Mouse (Mus musculus): ENCODE data around the gene Nmnat1. TPM values are rescaled to one million over a fixed set of nuclear protein-coding genes. Genes with fewer than 3 reads are reported as not detected.

Gene Nmnat1
- total and polyA plus RNA-seq, 3 experiments, result 19.8 to 22.3 TPM; not detected in 1

- TF ChIP-seq POLR2AphosphoS5 (IDR thresholded peaks at IDR 0.05; ENCODE audit: borderline replicate concordance, low read depth, low read length), result no peak
- no peak for TF ChIP-seq TAL1 (IDR thresholded peaks at IDR 0.05; ENCODE audit: low read length)
- no peak for TF ChIP-seq RCOR1 (IDR thresholded peaks at IDR 0.05; ENCODE audit: low read depth, low read length)
- no peak; a peak in 1 of 4 replicates for TF ChIP-seq POLR2A (IDR thresholded peaks at IDR 0.05; ENCODE audit: control insufficient read depth in 1 of 2, insufficient read depth in 1 of 2, low read depth in 1 of 2, low read length in 2 of 2, poor library complexity in 1 of 2)
- no peak for TF ChIP-seq MYB (IDR thresholded peaks at IDR 0.05; ENCODE audit: low read depth, low read length)
- TF ChIP-seq CHD1 (IDR thresholded peaks at IDR 0.05; ENCODE audit: low read depth, low read length), result no peak
- peak; percentile 83; the same call in 1 of the 2 replicates for TF ChIP-seq UBTF (IDR thresholded peaks at IDR 0.05; ENCODE audit: borderline replicate concordance, insufficient read depth, low read depth, low read length)
- TF ChIP-seq SIN3A (IDR thresholded peaks at IDR 0.05; ENCODE audit: low read length), result no peak
- TF ChIP-seq ZMIZ1 (IDR thresholded peaks at IDR 0.05; ENCODE audit: low read depth, low read length), result peak; percentile 52; the same call in 1 of the 2 replicates
- no peak for TF ChIP-seq CHD2 (IDR thresholded peaks at IDR 0.05; ENCODE audit: low read length)
These were observed 32.9 kb upstream of the Nmnat1 start, which contains the start of gene Ctnnbip1 (continued) for GRCm38 (mm10) chr4:149517868-149518340.

GRCm38 (mm10) chr4:149515706-149516105 lies 30.7 kb upstream of the Nmnat1 start:
- no peak overlapping the region for H3K9ac ChIP-seq (ENCODE audit: control insufficient read depth, low read depth, low read length, poor library complexity, severe bottlenecking)
- H3K36me3 ChIP-seq (ENCODE audit: control insufficient read depth in 1 of 2, insufficient read depth in 2 of 2, low read length in 2 of 2), result peaks cover 0 to 7% of the 10 kb centered on the region in 2 experiments; a peak in 2 of 4 replicates
- no peak for TF ChIP-seq BHLHE40 (IDR thresholded peaks at IDR 0.05; ENCODE audit: borderline replicate concordance, low read depth, low read length)
- TF ChIP-seq E2F4 (IDR thresholded peaks at IDR 0.05; ENCODE audit: borderline replicate concordance, low read depth, low read length), result no peak
- TF ChIP-seq CTCF (IDR thresholded peaks at IDR 0.05 in 2 of 3, conservative IDR thresholded peaks at IDR 0.05 in 1 of 3; ENCODE audit: control insufficient read depth in 1 of 3, insufficient read depth in 1 of 3, low read depth in 2 of 3, low read length in 3 of 3, poor library complexity in 1 of 3, severe bottlenecking in 1 of 3), result no peak
- no peak for TF ChIP-seq KAT2A (conservative IDR thresholded peaks at IDR 0.05; ENCODE audit: low read depth, low read length)
- no peak for TF ChIP-seq UBTF (IDR thresholded peaks at IDR 0.05; ENCODE audit: borderline replicate concordance, insufficient read depth, low read depth, low read length)
- TF ChIP-seq GATA1 (IDR thresholded peaks at IDR 0.05; ENCODE audit: low read depth, low read length), result no peak
- no peak for TF ChIP-seq MYC (IDR thresholded peaks at IDR 0.05; ENCODE audit: low read depth, low read length)
- no peak for TF ChIP-seq JUND (IDR thresholded peaks at IDR 0.05; ENCODE audit: low read depth, low read length)
- no peak for TF ChIP-seq CHD2 (IDR thresholded peaks at IDR 0.05; ENCODE audit: low read length)
- no peak for TF ChIP-seq TAL1 (IDR thresholded peaks at IDR 0.05; ENCODE audit: low read length)
- no peak for DNase-seq (ENCODE audit: low read depth, low spot score)
- no peak overlapping the region for H3K4me3 ChIP-seq (ENCODE audit: control insufficient read depth in 1 of 2, insufficient read depth in 1 of 2, low read depth in 2 of 2, low read length in 2 of 2)
- no peaks in the 10 kb centered on the region for H3K27me3 ChIP-seq (ENCODE audit: control insufficient read depth in 1 of 2, insufficient read depth in 2 of 2, low read length in 2 of 2)
- H3K79me2 ChIP-seq (ENCODE audit: control insufficient read depth, insufficient read depth, low read length, poor library complexity), result peaks cover 1% of the 10 kb centered on the region; the same call in 1 of the 2 replicates
- no peak overlapping the region for H3K27ac ChIP-seq (ENCODE audit: control insufficient read depth, low read depth, low read length)
- peaks cover 2 to 11% of the 10 kb centered on the region in 2 experiments; a peak in 3 of 4 replicates for H3K4me1 ChIP-seq (ENCODE audit: control insufficient read depth in 1 of 2, insufficient read depth in 2 of 2, low read length in 2 of 2)
- H3K9me3 ChIP-seq (replicated peaks; ENCODE audit: insufficient read depth, low read length), result no peaks in the 10 kb centered on the region

- H3K9me3 ChIP-seq (replicated peaks; ENCODE audit: insufficient read depth, low read length), result no peaks in the 10 kb centered on the region
- no peaks in the 10 kb centered on the region for H3K79me2 ChIP-seq (ENCODE audit: control insufficient read depth, insufficient read depth, low read length, poor library complexity)
- TF ChIP-seq RAD21 (IDR thresholded peaks at IDR 0.05; ENCODE audit: low read depth, low read length), result no peak
- no peak for TF ChIP-seq MAX (IDR thresholded peaks at IDR 0.05; ENCODE audit: low read length)
- no peak for TF ChIP-seq POLR2AphosphoS5 (IDR thresholded peaks at IDR 0.05; ENCODE audit: borderline replicate concordance, low read depth, low read length)
- TF ChIP-seq NRF1 (IDR thresholded peaks at IDR 0.05; ENCODE audit: insufficient read depth, low read depth, low read length, poor library complexity, severe bottlenecking), result no peak
- no peak for TF ChIP-seq E2F4 (IDR thresholded peaks at IDR 0.05; ENCODE audit: borderline replicate concordance, low read depth, low read length)
- TF ChIP-seq MXI1 (IDR thresholded peaks at IDR 0.05; ENCODE audit: low read depth, low read length), result no peak
- no peak for TF ChIP-seq BHLHE40 (IDR thresholded peaks at IDR 0.05; ENCODE audit: borderline replicate concordance, low read depth, low read length)
- no peak for TF ChIP-seq GATA1 (IDR thresholded peaks at IDR 0.05; ENCODE audit: low read depth, low read length)
- no peak for TF ChIP-seq ZKSCAN1 (IDR thresholded peaks at IDR 0.05; ENCODE audit: low read depth, low read length)
- no peak for TF ChIP-seq MAZ (IDR thresholded peaks at IDR 0.05; ENCODE audit: low read depth, low read length)
- TF ChIP-seq ELF1 (IDR thresholded peaks at IDR 0.05; ENCODE audit: low read depth, low read length), result no peak
- no peak for TF ChIP-seq SIN3A (IDR thresholded peaks at IDR 0.05; ENCODE audit: low read length)
- TF ChIP-seq ZNF384 (IDR thresholded peaks at IDR 0.05; ENCODE audit: low read depth, low read length), result no peak
- no peak for TF ChIP-seq EP300 (IDR thresholded peaks at IDR 0.05; ENCODE audit: low read depth in 1 of 2, low read length in 2 of 2)
- TF ChIP-seq SMC3 (IDR thresholded peaks at IDR 0.05; ENCODE audit: low read depth, low read length), result no peak
- TF ChIP-seq POLR2AphosphoS2 (IDR thresholded peaks at IDR 0.05; ENCODE audit: low read length), result no peak
- H3K36me3 ChIP-seq (ENCODE audit: control insufficient read depth in 1 of 2, insufficient read depth in 2 of 2, low read length in 2 of 2), result no peaks in the 10 kb centered on the region
- no peak overlapping the region for H3K27ac ChIP-seq (ENCODE audit: control insufficient read depth, low read depth, low read length)
- H3K4me1 ChIP-seq (ENCODE audit: control insufficient read depth in 1 of 2, insufficient read depth in 2 of 2, low read length in 2 of 2), result no peaks in the 10 kb centered on the region
- H3K4me3 ChIP-seq (ENCODE audit: control insufficient read depth in 1 of 2, insufficient read depth in 1 of 2, low read depth in 2 of 2, low read length in 2 of 2), result no peak overlapping the region
- no peak overlapping the region for H3K9ac ChIP-seq (ENCODE audit: control insufficient read depth, low read depth, low read length, poor library complexity, severe bottlenecking)
- H3K27me3 ChIP-seq (ENCODE audit: control insufficient read depth in 1 of 2, insufficient read depth in 2 of 2, low read length in 2 of 2), result no peaks in the 10 kb centered on the region
- DNase-seq (ENCODE audit: low read depth, low spot score), result no peak
These were observed 27.1 kb upstream of the Nmnat1 start for GRCm38 (mm10) chr4:149512072-149512471.

Measured in MEL (cell line).